Mouse (Mus musculus) neural tube, embryonic 15.5 days (tissue): ENCODE data around the gene B230217C12Rik. TPM values are rescaled to one million over a fixed set of nuclear protein-coding genes. Genes with fewer than 3 reads are reported as not detected.
A peak's percentile ranks its signal among the peaks of the same experiment; 100 is the strongest.
"Not testable (repeated sequence)": the region's sequence is repeated elsewhere in the genome, so short reads cannot be mapped to it uniquely, and the experiment has no call there.

Experiments
- ATAC-seq: fragments of 200-750 bp; cut with Nextera tagmentation; 2 replicates; pipeline ENCODE4 v1.8.0; 2017; ENCODE audit warnings: mild to moderate bottlenecking, moderate TSS enrichment, moderate library complexity; ENCODE audit not compliant: low FRiP score
- H3K27ac ChIP-seq: fragments of 300-500 bp; sonication (generic); replicated peaks from 2 replicates; pipeline ENCODE4 v1.5.1; 2015; ENCODE audit warnings: mild to moderate bottlenecking, inconsistent platforms
- H3K27me3 ChIP-seq: fragments of 300-500 bp; sonication (generic); replicated peaks from 2 replicates; pipeline ENCODE4 v1.6.1; 2015; ENCODE audit warnings: inconsistent platforms
- H3K36me3 ChIP-seq: fragments of 300-500 bp; sonication (generic); 2 replicates; pipeline ENCODE4 v1.6.1; 2015; ENCODE audit warnings: inconsistent platforms
- H3K4me1 ChIP-seq: fragments of 300-500 bp; sonication (generic); 2 replicates; pipeline ENCODE4 v1.6.1; 2015; ENCODE audit warnings: inconsistent platforms
- H3K4me2 ChIP-seq: fragments of 300-500 bp; sonication (generic); 2 replicates; pipeline ENCODE4 v1.6.1; 2015; ENCODE audit warnings: inconsistent platforms, mild to moderate bottlenecking, moderate library complexity
- H3K4me3 ChIP-seq: fragments of 300-500 bp; sonication (generic); replicated peaks from 2 replicates; pipeline ENCODE4 v1.5.1; 2015; ENCODE audit warnings: mild to moderate bottlenecking, inconsistent platforms
- H3K9ac ChIP-seq: fragments of 300-500 bp; sonication (generic); replicated peaks from 2 replicates; pipeline ENCODE4 v1.6.1; 2015; ENCODE audit warnings: mild to moderate bottlenecking, inconsistent platforms
- H3K9me3 ChIP-seq: fragments of 300-500 bp; sonication (generic); replicated peaks from 2 replicates; pipeline ENCODE4 v1.6.1; 2016; ENCODE audit warnings: inconsistent platforms
- WGBS: fragments of 180-500 bp; shearing (Covaris S2); methylation state at CpG from one replicate; pipeline ENCODE4 v1.1.7; 2015; ENCODE audit warnings: mixed read lengths; 5-methylcytosine and 5-hydroxymethylcytosine counted together
- polyA plus RNA-seq: library from polyadenylated mRNA; unstranded; fragments of >200 nt; fragmentation: Nextera tagmentation; extraction: Ambion mirVana; gene quantifications from 2 replicates; pipeline ENCODE4 v1.2.1, GENCODE M21; 2015

B230217C12Rik gene
- polyA plus RNA-seq, 1 experiment from 2014 or later: 47.2 TPM

DNA sequence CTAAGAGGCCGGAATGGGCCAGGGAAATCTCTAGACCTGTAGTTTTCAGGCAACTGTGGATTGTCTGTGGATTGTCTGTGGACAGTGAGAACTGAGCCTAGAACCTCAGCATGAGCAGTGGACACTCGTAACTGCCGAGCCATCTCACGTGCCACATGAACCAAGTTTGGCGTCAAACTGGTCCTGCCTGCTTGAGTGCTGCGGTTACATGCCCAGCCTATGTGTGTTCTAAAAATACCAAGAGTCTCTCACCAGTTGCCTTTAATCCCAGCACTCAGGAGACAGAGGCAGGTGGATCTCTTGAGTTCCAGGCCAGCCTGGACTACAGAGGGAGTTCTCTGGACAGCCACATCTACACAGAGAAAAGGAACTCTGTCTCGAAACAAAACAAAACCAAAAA, 11.2 kb upstream of the B230217C12Rik start:
- H3K9ac ChIP-seq: no peak overlapping the region
- ATAC-seq: no peak
- H3K4me2 ChIP-seq: no peak overlapping the region
- H3K36me3 ChIP-seq: peaks cover 53% of the 10 kb centered on the region
- H3K9me3 ChIP-seq: no peaks in the 10 kb centered on the region
- H3K27me3 ChIP-seq: no peaks in the 10 kb centered on the region
- H3K4me1 ChIP-seq: peaks cover 7% of the 10 kb centered on the region; the same call in 1 of the 2 replicates
- no peak overlapping the region for H3K4me3 ChIP-seq
- 94% methylated on average over 7 of the region's 7 CpGs for WGBS
- no peak overlapping the region for H3K27ac ChIP-seq

DNA sequence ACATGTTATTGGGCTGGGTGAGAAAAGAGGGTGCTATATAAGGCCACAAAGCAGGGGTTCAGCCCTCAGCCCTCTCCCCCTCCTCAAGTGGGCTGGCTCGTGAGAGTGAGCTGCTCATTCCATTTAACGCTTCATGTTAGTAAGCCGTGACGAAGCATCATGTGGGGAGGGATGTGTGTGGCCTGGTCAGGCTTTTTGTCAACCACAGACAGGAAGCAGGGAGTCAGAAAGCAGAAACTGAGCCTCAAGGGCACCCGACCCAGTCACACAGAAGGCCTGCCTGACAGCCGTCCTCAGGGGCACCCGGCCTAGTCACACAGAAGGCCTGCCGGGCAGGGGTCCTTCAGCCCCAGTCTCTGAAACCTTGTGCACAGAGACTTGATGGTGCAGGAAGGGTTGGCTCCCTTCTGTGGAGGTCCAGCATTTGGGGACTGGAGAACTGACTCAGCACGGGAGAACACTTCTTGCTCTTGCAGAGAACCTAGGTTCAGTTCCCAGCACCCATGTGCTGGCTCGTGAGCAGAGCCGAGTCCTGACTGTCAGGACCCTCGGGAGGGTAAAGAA, 10.6 kb upstream of the B230217C12Rik start:
- H3K9ac ChIP-seq: no peak overlapping the region
- peaks cover 60% of the 10 kb centered on the region for H3K36me3 ChIP-seq
- no peak for ATAC-seq
- no peak overlapping the region for H3K27ac ChIP-seq
- WGBS: 85% methylated on average over 12 of the region's 12 CpGs
- H3K4me2 ChIP-seq: no peak overlapping the region
- no peak overlapping the region for H3K4me3 ChIP-seq
- 0 out of 2 replicates have a peak, but pooled peaks cover 2% of the 10 kb centered on the region for H3K4me1 ChIP-seq
- no peaks in the 10 kb centered on the region for H3K27me3 ChIP-seq
- H3K9me3 ChIP-seq: no peaks in the 10 kb centered on the region

DNA sequence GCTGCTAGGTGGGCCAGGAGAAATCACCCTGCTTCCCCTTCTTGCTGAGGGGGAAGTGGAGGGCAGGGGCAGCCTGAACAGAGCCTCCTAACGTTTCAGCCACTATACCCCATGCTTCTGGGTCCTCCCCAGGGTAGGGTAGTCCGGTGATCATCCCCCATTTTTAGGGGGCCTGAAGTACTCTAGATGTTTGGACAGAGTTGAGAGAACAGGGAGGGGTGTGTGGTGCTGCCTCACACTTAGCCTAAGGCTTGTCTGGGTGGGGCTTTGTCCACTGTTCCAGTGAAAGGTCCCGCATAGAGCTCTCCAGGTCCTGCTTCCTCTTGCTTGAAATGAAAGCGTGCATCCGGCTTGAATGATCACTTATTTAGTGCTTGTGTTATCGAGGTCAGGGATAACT, 10.1 kb upstream of the B230217C12Rik start:
- Histone ChIP-seq H3K4me3 (no peak overlapping the region), H3K27ac (no peak overlapping the region), H3K4me1 (0 out of 2 replicates have a peak, but pooled peaks cover 2% of the 10 kb centered on the region), H3K4me2 (no peak overlapping the region), H3K36me3 (peaks cover 61% of the 10 kb centered on the region), H3K9me3 (no peaks in the 10 kb centered on the region), H3K27me3 (no peaks in the 10 kb centered on the region), H3K9ac (no peak overlapping the region)
- WGBS: 90% methylated on average over 6 of the region's 6 CpGs
- ATAC-seq: no peak

DNA sequence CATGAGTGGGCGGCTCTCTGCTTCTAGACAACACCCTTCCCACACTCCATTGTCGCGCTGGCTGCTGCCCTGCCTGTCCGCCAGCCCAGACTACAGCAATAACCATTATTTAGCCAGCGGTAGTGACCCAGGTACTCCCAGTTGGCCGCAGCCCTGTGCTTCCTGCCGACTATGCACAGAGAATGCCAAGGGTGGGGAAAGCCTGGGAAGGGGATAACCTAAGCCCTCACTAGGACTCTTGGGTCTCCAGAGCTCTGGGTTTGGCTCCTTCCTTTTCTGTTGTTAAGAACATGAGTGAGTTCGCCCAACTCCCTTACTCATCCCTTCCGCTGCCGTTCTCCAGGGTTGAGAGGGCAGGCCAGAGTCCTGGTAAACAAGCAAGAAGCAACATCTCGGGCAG, 8.6 kb upstream of the B230217C12Rik start:
- no peak overlapping the region for H3K27ac ChIP-seq
- no peaks in the 10 kb centered on the region for H3K9me3 ChIP-seq
- H3K4me3 ChIP-seq: no peak overlapping the region
- ATAC-seq: no peak
- H3K4me1 ChIP-seq: no peaks in the 10 kb centered on the region
- no peak overlapping the region for H3K9ac ChIP-seq
- H3K27me3 ChIP-seq: no peaks in the 10 kb centered on the region
- H3K36me3 ChIP-seq: peaks cover 61% of the 10 kb centered on the region
- H3K4me2 ChIP-seq: no peak overlapping the region
- 63% methylated on average over 11 of the region's 11 CpGs for WGBS

DNA sequence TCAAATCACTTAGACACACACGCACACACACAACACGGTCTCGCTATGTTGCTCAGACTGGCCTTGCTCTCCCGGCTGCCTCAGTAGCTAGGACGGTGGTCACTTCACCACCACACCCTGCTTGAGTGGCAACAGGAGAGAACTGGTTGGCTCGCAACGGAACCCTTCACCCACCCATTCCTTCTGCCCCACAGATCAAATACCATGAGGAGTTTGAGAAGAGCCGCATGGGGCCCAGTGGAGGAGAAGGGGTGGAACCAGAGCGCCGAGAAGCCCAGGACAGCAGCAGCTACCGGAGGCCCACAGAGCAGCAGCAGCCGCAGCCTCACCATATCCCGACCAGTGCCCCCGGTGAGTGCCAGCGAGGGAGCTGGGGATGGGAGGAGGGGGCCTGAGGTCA, 7.2 kb upstream of the B230217C12Rik start:
- no peak overlapping the region for H3K27ac ChIP-seq
- H3K4me1 ChIP-seq: no peaks in the 10 kb centered on the region
- no peak overlapping the region for H3K4me3 ChIP-seq
- no peaks in the 10 kb centered on the region for H3K9me3 ChIP-seq
- H3K27me3 ChIP-seq: no peaks in the 10 kb centered on the region
- no peak overlapping the region for H3K4me2 ChIP-seq
- H3K36me3 ChIP-seq: peaks cover 59% of the 10 kb centered on the region
- WGBS: 80% methylated on average over 15 of the region's 15 CpGs
- no peak overlapping the region for H3K9ac ChIP-seq
- no peak for ATAC-seq

DNA sequence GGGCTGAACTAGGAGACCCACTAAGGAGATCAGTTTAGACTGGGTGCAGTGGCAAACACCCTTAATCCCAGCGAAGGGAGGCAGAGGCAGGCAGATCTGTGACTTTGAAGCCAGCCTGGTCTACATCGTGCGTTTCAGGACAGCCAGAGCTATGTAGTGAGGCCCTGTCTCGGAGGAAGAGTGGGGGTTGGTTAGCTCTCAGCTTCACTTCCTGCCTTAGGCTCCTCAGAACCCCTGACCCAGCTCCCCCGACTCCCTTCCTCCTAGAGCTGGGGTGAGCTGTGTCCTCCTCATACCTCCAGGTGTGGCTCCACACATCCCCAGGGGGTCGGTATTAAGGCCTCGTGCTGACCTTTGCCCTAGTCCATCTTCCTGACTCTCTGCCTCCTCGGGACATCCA, 4.0 kb upstream of the B230217C12Rik start:
- Histone ChIP-seq H3K4me1 (peaks cover 10% of the 10 kb centered on the region), H3K27ac (no peak overlapping the region), H3K27me3 (no peaks in the 10 kb centered on the region), H3K4me2 (no peak overlapping the region), H3K9me3 (no peaks in the 10 kb centered on the region), H3K9ac (no peak overlapping the region), H3K36me3 (peaks cover 45% of the 10 kb centered on the region), H3K4me3 (no peak overlapping the region)
- 66% methylated on average over 8 of the region's 8 CpGs for WGBS
- no peak for ATAC-seq

DNA sequence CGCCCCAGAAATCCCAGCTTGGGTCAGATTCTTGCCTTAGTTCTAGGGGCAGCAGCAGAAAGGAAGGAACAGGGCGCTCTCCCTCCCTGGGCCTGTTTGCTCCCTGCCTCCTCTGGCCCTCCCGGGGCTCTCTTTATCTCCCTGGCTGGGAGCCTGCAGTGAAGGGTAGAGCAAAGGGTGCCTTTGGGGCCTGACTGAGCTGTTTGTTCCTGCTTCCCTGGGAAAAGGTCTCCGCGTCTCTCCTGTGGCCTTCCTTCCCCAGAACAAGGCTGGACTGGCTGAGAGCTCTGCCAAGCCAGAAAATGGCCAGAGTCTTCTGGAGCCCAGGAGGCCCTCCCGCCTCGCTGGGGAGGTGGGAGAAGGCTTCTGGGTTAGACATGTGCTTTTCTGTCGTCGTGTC, 3.5 kb upstream of the B230217C12Rik start:
- not testable (repeated sequence) for H3K4me3 ChIP-seq, H3K4me2 ChIP-seq, H3K27ac ChIP-seq, H3K9me3 ChIP-seq, ATAC-seq, H3K27me3 ChIP-seq, H3K9ac ChIP-seq
- 92% methylated on average over 9 of the region's 9 CpGs for WGBS
- H3K36me3 ChIP-seq: peaks cover 45% of the 10 kb centered on the region
- peaks cover 14% of the 10 kb centered on the region for H3K4me1 ChIP-seq

DNA sequence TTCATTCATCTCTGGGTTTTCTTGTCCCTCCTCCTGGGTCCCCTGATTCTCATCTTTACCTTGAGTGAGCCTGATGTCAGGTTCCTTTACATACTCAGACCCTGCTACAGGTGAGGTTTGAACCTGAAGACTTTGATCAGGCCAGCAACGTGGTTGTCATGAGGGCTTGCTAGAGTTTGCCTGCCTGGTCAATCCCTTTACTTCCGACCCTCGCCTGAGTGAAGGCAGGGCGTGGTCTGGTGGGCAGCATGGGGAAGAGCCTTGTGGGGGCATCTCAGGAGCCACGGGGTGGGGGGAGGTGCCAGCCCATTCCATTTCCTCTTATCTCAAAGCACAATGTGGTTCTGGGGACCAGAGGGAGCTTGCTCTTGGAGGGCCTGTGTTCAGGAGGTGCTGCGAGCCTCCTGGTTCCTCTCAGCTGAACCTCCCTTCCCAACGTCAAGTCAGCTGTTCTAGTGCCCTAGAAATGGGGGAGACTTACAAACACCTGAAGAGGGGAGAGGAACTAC, 2.9 kb upstream of the B230217C12Rik start:
- Histone ChIP-seq H3K36me3 (peaks cover 45% of the 10 kb centered on the region), H3K9me3 (no peaks in the 10 kb centered on the region), H3K4me2 (no peak overlapping the region), H3K27ac (no peak overlapping the region), H3K4me3 (no peak overlapping the region), H3K4me1 (peaks cover 19% of the 10 kb centered on the region), H3K27me3 (no peaks in the 10 kb centered on the region), H3K9ac (no peak overlapping the region)
- 90% methylated on average over 7 of the region's 7 CpGs for WGBS
- ATAC-seq: no peak

DNA sequence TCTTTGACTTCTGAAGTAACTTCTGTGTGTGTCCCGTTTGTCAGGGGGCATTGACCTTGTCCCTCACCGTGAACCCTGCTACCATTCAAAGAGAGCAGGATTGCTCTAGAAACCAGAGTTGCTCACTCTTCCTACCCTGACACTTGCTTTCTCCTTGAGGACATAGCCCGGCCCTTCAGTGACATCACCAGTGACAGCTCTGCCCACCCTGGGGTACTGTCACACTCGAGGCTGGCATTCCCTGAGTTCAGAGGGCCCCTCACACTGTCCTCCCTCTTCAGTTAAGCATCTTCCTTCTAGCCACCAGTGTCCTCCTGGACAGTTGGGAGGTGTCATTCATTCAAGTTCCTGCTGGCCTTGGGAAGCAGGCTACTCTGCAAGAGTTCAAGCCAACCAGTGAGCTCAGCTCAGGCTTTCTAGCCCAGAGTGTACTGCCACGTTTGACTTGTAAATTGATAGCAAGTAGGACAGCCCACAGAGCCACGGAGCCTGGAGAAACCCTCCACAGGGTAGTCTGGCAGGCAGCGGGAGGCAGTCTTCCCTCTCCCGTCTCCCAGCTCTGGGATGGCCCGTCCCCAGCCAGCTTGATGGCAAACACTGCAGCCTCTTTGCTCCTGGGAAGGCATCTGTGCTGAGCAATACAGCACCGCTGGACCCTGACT, 1.7 kb upstream of the B230217C12Rik start:
- Histone ChIP-seq H3K4me3 (no peak overlapping the region), H3K4me2 (no peak overlapping the region), H3K36me3 (peaks cover 38% of the 10 kb centered on the region), H3K4me1 (peaks cover 19% of the 10 kb centered on the region), H3K27ac (peak overlapping the region; percentile 65; the same call in 1 of the 2 replicates), H3K9me3 (no peaks in the 10 kb centered on the region), H3K9ac (no peak overlapping the region), H3K27me3 (no peaks in the 10 kb centered on the region)
- ATAC-seq: no peak
- 44% methylated on average over 10 of the region's 10 CpGs for WGBS

DNA sequence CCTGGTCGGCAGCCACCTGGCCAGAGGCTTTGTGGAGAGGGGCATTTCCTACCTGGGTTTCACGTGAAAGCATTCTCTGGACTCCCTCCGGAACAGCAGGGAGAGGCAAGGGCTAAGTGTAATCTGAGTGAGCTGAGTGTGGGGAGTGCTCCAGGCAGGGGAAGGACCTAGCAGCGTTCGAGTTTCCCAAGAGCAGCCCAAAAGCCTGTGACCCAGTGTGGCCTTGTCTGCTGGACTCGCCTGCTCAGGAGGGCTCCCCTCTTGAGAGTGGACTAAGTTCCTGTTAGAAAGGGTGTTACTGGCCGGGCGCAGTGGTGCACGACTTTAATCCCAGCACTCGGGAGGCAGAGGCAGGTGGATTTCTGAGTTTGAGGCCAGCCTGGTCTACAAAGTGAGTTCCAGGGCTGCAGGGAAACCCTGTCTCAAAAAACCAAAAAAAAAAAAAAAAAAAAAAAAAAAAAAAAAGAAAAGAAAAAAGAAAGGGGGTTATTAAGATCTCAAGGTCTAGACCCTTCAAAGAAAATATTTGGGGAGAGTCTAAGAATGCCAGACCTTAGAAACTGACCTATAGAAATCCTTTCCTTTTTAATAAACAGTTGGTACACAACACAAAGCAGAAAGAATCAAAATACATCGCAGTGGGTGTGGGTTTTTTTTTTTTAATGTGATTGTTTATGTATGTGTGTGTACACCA, 992 bp upstream of the B230217C12Rik start:
- H3K4me3 ChIP-seq: no peak overlapping the region
- peak overlapping the region; percentile 94 for H3K27ac ChIP-seq
- H3K4me1 ChIP-seq: peaks cover 19% of the 10 kb centered on the region
- H3K9ac ChIP-seq: no peak overlapping the region
- 62% methylated on average over 11 of the region's 11 CpGs for WGBS
- H3K9me3 ChIP-seq: no peaks in the 10 kb centered on the region
- H3K4me2 ChIP-seq: peak overlapping the region; percentile 71
- H3K36me3 ChIP-seq: peaks cover 32% of the 10 kb centered on the region
- H3K27me3 ChIP-seq: no peaks in the 10 kb centered on the region
- no peak for ATAC-seq

DNA sequence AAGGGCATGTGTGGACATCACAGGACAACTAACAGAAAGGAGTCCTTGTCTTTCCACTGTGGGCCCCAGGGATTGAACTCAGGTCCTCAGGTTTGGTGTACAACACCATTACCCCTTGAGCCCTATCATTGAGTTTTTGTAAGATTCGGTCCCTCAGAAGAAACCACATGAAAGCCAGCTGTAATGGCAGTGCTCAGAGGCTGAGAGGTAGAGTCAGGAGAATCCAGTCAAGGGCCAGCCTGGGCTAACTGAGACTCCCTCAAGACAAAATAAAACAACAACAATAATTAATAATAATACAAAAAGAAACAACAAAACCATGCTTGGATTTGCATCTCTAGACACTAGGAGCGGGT, 467 bp upstream of the B230217C12Rik start:
- no peaks in the 10 kb centered on the region for H3K27me3 ChIP-seq
- peaks cover 19% of the 10 kb centered on the region for H3K4me1 ChIP-seq
- no peak for ATAC-seq
- peak overlapping the region; percentile 94 for H3K27ac ChIP-seq
- H3K9me3 ChIP-seq: no peaks in the 10 kb centered on the region
- H3K4me2 ChIP-seq: peak overlapping the region; percentile 71
- peak overlapping the region; percentile 53 for H3K4me3 ChIP-seq
- WGBS: 55% methylated on average over 2 of the region's 2 CpGs
- H3K36me3 ChIP-seq: peaks cover 26% of the 10 kb centered on the region
- peak overlapping the region; percentile 65 for H3K9ac ChIP-seq
